Mouse (Mus musculus): ENCODE results near the gene Wasf1. TPM values are rescaled to one million over a fixed set of nuclear protein-coding genes. Genes with fewer than 3 reads are reported as not detected.

Wasf1 gene
- polyA plus RNA-seq, 1 experiment: 0.03 TPM

DNA sequence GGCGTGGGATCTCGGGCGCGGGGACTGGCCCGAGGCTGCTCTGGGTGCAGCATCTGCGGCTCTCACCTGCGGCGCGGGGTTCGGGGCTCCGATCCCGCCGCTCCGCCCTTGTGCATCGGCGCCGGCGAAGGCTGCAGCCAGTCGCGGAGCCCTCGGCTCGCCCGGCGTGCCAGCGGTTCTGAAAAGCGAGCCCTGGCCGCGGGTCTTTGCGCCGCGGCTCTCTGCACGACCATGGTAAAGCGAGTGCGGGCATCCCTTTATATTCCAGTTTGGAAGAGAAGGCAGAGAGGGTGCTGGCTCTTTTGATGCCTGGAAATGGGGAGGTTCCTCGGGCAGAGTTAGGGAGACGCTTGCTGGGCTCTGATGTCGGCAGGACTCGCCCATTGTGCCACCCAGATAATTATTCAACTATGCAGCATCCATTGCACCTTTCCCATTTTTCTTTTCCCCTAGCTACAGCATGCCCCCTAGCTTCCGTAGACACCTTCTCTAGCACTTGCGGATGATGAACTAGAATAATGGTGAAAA, 1.1 kb downstream of the Wasf1 start:
- no peak for TF ChIP-seq GATA1 (IDR thresholded peaks at IDR 0.05; ENCODE audit: low read length)
- TF ChIP-seq TAL1 (IDR thresholded peaks at IDR 0.05; ENCODE audit: low read length): no peak

DNA sequence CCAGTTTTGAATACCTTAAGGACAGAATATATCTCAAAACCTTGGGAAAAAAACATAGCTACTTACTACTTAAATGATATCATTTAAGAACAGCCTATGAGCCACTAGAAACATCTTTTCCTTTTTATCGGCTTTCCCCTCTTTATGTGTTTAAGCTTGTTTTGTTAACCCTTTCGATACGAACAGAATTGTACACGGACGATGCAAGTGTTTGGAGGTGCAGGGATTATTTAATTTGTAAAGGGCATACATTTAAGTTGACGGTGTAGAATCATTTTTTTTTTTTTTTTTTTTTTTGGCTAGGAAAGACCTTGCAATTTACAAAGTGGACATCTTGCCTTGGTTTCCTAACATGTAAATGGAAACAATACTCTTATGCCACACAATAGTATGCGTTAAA, 2.2 kb downstream of the Wasf1 start:
- peaks cover 51% of the 10 kb centered on the region for H3K27me3 ChIP-seq (ENCODE audit: control insufficient read depth)
- peaks cover 5% of the 10 kb centered on the region; the same call in 1 of the 2 replicates for H3K9me3 ChIP-seq (ENCODE audit: control insufficient read depth, low read length)
- no peak for TF ChIP-seq GATA1 (IDR thresholded peaks at IDR 0.05; ENCODE audit: low read length)
- no peak for TF ChIP-seq TAL1 (IDR thresholded peaks at IDR 0.05; ENCODE audit: low read length)
- H3K4me1 ChIP-seq (ENCODE audit: control insufficient read depth): peaks cover 26% of the 10 kb centered on the region
- H3K36me3 ChIP-seq (ENCODE audit: control insufficient read depth): no peaks in the 10 kb centered on the region
- H3K4me3 ChIP-seq (replicated peaks): no peak overlapping the region

More for the DNA sequence above, 1.1 kb downstream of the Wasf1 start:
- Histone ChIP-seq H3K4me3 (replicated peaks) (peak overlapping the region; percentile 74), H3K36me3 (ENCODE audit: control insufficient read depth) (peaks cover 7% of the 10 kb centered on the region), H3K27me3 (ENCODE audit: control insufficient read depth) (peaks cover 48% of the 10 kb centered on the region), H3K4me1 (ENCODE audit: control insufficient read depth) (peaks cover 29% of the 10 kb centered on the region), H3K9me3 (ENCODE audit: control insufficient read depth, low read length) (peaks cover 5% of the 10 kb centered on the region; the same call in 1 of the 2 replicates)

DNA sequence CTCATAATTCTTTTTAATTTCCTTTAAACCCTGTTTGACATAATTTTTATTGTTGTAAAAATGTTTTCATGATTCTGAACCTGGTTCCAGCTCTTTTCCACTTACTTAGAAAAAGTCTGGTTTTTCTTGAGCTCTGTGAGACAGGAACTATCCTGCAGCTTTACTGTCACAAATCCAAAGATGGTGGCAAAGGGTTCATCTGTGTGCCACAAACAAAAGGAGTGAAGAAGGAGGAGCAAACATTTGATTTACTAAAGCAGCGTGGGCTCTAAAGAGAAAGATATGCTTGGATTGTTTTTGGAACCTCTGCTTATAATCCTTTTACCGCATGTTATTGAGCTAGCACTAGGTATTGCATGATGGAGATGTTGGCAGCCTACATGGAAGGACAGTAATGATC, 4.0 kb downstream of the Wasf1 start:
- TF ChIP-seq GATA1 (IDR thresholded peaks at IDR 0.05; ENCODE audit: low read length) (no peak), TAL1 (IDR thresholded peaks at IDR 0.05; ENCODE audit: low read length) (no peak)
- Histone ChIP-seq H3K9me3 (ENCODE audit: control insufficient read depth, low read length) (peaks cover 5% of the 10 kb centered on the region; the same call in 1 of the 2 replicates), H3K4me1 (ENCODE audit: control insufficient read depth) (peaks cover 15% of the 10 kb centered on the region), H3K36me3 (ENCODE audit: control insufficient read depth) (no peaks in the 10 kb centered on the region), H3K4me3 (replicated peaks) (no peak overlapping the region), H3K27me3 (ENCODE audit: control insufficient read depth) (peaks cover 51% of the 10 kb centered on the region)

DNA sequence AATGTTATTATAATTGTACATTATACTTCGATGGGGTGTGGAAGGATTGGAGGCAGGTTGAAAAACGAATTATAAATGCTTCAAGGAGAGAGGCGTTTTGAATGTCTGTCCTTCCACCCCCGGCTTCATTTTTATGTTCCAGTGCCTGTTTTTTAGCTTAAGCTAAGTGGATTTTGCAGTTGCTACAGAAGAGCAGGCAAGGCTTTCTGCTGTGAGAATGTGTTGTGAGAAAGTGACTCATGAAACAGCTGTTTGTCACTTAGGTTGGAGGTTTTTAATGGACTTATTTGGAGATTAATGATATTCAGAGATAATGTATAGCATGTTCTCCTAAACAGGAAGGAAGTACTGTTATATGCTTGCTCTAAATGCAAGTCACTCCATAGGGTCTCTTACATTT, 5.9 kb downstream of the Wasf1 start:
- TF ChIP-seq TAL1 (IDR thresholded peaks at IDR 0.05; ENCODE audit: low read length): no peak
- no peak for TF ChIP-seq GATA1 (IDR thresholded peaks at IDR 0.05; ENCODE audit: low read length)
- no peak overlapping the region for H3K4me3 ChIP-seq (replicated peaks)
- peaks cover 6% of the 10 kb centered on the region for H3K4me1 ChIP-seq (ENCODE audit: control insufficient read depth)
- peaks cover 5% of the 10 kb centered on the region; the same call in 1 of the 2 replicates for H3K9me3 ChIP-seq (ENCODE audit: control insufficient read depth, low read length)
- H3K36me3 ChIP-seq (ENCODE audit: control insufficient read depth): no peaks in the 10 kb centered on the region
- peaks cover 41% of the 10 kb centered on the region for H3K27me3 ChIP-seq (ENCODE audit: control insufficient read depth)

- TF ChIP-seq GATA1 (IDR thresholded peaks at IDR 0.05; ENCODE audit: low read length) (no peak), TAL1 (IDR thresholded peaks at IDR 0.05; ENCODE audit: low read length) (no peak)
- no peaks in the 10 kb centered on the region for H3K36me3 ChIP-seq (ENCODE audit: control insufficient read depth)
- H3K4me1 ChIP-seq (ENCODE audit: control insufficient read depth): no peaks in the 10 kb centered on the region
- no peak overlapping the region for H3K4me3 ChIP-seq (replicated peaks)
- no peaks in the 10 kb centered on the region for H3K9me3 ChIP-seq (ENCODE audit: control insufficient read depth, low read length)
- H3K27me3 ChIP-seq (ENCODE audit: control insufficient read depth): no peaks in the 10 kb centered on the region
Observed at GRCm38 (mm10) chr10:40895765-40896164, 12.5 kb downstream of the Wasf1 start.

- Histone ChIP-seq H3K36me3 (ENCODE audit: control insufficient read depth) (no peaks in the 10 kb centered on the region), H3K4me1 (ENCODE audit: control insufficient read depth) (no peaks in the 10 kb centered on the region), H3K9me3 (ENCODE audit: control insufficient read depth, low read length) (no peaks in the 10 kb centered on the region), H3K4me3 (replicated peaks) (no peak overlapping the region), H3K27me3 (ENCODE audit: control insufficient read depth) (no peaks in the 10 kb centered on the region)
- TF ChIP-seq GATA1 (IDR thresholded peaks at IDR 0.05; ENCODE audit: low read length): no peak
- no peak for TF ChIP-seq TAL1 (IDR thresholded peaks at IDR 0.05; ENCODE audit: low read length)
Observed at GRCm38 (mm10) chr10:40896656-40897055, 13.4 kb downstream of the Wasf1 start.

GRCm38 (mm10) chr10:40901786-40902185, 18.5 kb downstream of the Wasf1 start:
- Histone ChIP-seq H3K4me3 (replicated peaks) (no peak overlapping the region), H3K4me1 (ENCODE audit: control insufficient read depth) (no peaks in the 10 kb centered on the region), H3K27me3 (ENCODE audit: control insufficient read depth) (no peaks in the 10 kb centered on the region), H3K36me3 (ENCODE audit: control insufficient read depth) (no peaks in the 10 kb centered on the region), H3K9me3 (ENCODE audit: control insufficient read depth, low read length) (no peaks in the 10 kb centered on the region)
- TF ChIP-seq GATA1 (IDR thresholded peaks at IDR 0.05; ENCODE audit: low read length): no peak
- TF ChIP-seq TAL1 (IDR thresholded peaks at IDR 0.05; ENCODE audit: low read length): no peak

DNA sequence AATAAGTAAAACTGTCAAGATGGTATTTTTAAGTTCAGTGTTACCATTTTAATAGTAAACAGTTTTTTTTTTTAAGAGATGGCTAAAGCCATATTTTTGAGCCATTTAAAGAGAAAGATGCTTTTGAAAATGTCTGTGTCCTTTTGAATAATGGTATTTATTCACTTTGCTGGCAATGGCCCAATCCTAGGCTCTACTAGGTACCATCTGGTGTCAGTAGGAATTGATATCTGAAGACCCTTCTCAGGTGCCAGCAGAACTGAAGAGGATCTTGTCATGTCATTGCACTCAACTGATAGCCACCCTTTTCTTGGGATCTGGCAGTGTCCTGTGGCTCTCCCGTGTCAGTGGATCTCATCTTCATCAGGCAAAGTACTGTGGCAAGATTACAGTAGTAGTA, 22.9 kb downstream of the Wasf1 start:
- TF ChIP-seq TAL1 (IDR thresholded peaks at IDR 0.05; ENCODE audit: low read length) (no peak), GATA1 (IDR thresholded peaks at IDR 0.05; ENCODE audit: low read length) (no peak)
- no peak overlapping the region for H3K4me3 ChIP-seq (replicated peaks)
- H3K4me1 ChIP-seq (ENCODE audit: control insufficient read depth): no peaks in the 10 kb centered on the region

DNA sequence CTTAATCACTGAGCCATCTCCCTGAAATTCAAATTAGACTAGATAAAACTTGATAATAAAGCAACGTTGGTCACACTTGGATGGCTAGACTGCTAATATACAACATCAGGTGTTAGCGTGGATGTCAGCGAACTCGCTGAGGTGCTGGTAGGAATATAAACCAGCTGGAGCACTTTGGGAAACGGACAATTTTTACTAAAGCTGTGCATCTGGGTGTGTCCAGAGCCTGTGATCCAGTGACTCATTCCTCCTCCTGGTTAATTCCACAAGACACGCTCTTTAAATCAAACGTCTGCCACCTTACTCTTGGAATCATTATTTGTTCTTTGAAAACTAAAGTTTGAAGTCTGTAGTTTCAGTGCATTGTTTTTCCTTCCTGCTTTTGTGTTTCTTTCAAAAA, 23.5 kb downstream of the Wasf1 start:
- H3K4me1 ChIP-seq (ENCODE audit: control insufficient read depth): no peaks in the 10 kb centered on the region
- no peak overlapping the region for H3K4me3 ChIP-seq (replicated peaks)
- H3K27me3 ChIP-seq (ENCODE audit: control insufficient read depth): no peaks in the 10 kb centered on the region
- H3K9me3 ChIP-seq (ENCODE audit: control insufficient read depth, low read length): no peaks in the 10 kb centered on the region
- TF ChIP-seq GATA1 (IDR thresholded peaks at IDR 0.05; ENCODE audit: low read length) (no peak), TAL1 (IDR thresholded peaks at IDR 0.05; ENCODE audit: low read length) (no peak)
- H3K36me3 ChIP-seq (ENCODE audit: control insufficient read depth): no peaks in the 10 kb centered on the region

More for the DNA sequence above, 22.9 kb downstream of the Wasf1 start:
- Histone ChIP-seq H3K27me3 (ENCODE audit: control insufficient read depth) (no peaks in the 10 kb centered on the region), H3K36me3 (ENCODE audit: control insufficient read depth) (no peaks in the 10 kb centered on the region), H3K9me3 (ENCODE audit: control insufficient read depth, low read length) (no peaks in the 10 kb centered on the region)

DNA sequence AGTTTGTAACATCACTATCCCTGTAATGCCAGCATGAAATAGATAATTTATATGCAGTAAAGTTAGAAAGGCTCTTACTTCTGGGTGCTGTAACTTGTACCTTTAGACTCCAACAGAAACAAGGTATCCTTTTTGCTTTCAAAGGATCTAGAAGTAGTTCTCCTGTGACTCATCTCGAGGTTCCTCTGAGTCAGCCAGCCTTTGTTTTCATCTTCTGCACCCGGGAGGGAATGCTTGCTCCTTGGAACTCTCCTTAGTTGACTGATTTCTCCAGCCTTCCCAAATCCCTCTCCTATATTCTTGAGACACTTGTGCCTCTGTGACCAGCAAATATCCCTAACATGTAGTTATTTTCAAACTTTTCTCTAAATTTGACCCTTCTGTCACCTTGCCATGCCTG, 25.3 kb downstream of the Wasf1 start:
- Histone ChIP-seq H3K9me3 (ENCODE audit: control insufficient read depth, low read length) (no peaks in the 10 kb centered on the region), H3K36me3 (ENCODE audit: control insufficient read depth) (no peaks in the 10 kb centered on the region), H3K27me3 (ENCODE audit: control insufficient read depth) (no peaks in the 10 kb centered on the region), H3K4me1 (ENCODE audit: control insufficient read depth) (no peaks in the 10 kb centered on the region), H3K4me3 (replicated peaks) (no peak overlapping the region)
- TF ChIP-seq GATA1 (IDR thresholded peaks at IDR 0.05; ENCODE audit: low read length): no peak
- TF ChIP-seq TAL1 (IDR thresholded peaks at IDR 0.05; ENCODE audit: low read length): no peak
